Mouse (Mus musculus): ENCODE measurements around the gene Nadk2.

GRCm38 (mm10) chr15:9094366-9094750 is 23.3 kb downstream of the Nadk2 start:
- TF ChIP-seq TAL1 (IDR thresholded peaks at IDR 0.05; ENCODE audit: low read length) (no peak), GATA1 (IDR thresholded peaks at IDR 0.05; ENCODE audit: low read length) (no peak)
